Mouse (Mus musculus): Measurements from ENCODE around the gene Olfr97.

Gene Olfr97

DNA sequence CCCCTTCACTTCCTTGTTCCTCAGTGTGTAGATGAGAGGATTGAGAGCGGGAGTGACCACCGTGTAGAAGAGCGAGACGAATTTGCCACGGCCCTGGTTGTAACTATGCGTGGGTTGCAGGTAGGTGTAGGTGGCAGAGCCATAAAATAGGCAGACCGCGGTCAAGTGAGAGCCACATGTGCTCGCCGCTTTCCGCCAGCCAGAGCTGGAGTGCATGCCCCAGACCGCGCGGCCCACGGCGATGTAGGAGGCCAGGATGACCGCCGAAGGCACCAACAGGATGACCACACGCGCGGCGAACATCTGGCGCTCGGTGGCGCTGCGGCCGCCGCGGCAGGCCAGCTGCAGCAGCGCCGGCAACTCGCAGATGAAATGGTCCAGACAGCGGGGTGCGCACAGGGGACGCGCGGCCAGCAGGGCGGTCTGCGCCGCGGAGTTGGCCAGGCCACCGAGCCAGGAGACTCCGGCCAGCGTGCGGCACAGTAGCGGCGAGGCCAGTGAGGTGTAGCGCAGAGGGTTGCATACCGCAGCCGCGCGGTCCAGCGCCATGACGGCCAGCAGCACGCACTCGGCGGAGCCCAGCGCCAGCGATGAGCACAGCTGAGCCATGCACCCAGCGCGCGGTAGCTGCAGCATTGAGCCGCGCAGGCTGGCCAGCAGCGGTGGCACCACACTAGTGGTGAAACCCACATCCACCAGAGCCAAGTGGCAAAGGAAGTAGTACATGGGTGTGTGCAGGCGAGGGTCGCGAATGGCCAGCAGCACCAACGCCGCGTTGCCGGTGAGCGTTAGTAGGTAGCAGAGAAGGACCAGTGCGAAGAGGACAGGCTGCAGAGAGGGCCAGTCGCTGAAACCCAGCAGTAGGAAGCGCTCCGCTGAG, 40.0 kb downstream of the Olfr97 start:
- DNase-seq (ENCODE audit: low read depth in 2 of 2, low spot score in 2 of 2), result no peak

DNA sequence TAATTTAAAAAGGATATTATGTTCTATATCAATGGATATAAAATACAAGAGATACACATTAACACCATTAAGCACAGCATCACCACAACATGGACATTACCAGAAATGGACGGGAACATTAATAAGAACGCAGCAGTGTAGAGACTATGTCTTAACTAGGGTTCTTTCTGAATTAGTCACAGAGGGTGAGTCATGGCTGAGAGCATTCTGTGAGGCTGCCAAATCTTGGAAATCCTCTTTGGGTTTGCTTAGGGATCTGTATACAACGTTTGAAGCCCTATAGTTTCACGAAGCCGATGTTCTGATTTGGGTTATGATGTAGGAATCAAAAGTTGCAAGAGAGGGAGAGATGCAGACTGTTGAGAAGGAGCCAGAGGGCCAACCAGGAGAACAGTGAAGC, 42.3 kb downstream of the Olfr97 start:
- DNase-seq (ENCODE audit: low read depth in 2 of 2, low spot score in 2 of 2), result no peak

DNA sequence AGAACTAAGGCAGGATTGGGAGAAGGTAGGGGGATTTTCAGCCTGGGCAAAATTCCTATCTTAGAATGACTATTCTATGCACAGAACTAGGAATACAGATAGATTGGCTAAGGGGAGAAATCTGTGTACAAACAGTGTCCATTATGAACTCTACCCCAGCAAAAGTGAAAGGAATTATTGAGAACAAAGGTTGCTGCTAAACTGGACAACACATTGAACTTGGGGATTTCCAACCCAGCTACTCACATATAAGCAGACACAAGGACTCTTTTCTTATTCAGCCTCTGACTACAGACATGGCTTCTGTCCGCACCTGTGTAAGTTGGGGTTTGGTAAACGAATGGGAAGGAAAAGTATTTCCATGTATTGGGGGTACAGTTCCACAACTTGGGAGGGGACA, 43.5 kb downstream of the Olfr97 start, which contains the start of gene Ubd:
Gene Ubd, plus strand, starts transcription at position 237 of the 400 bp plus-strand sequence.
- no peak for DNase-seq (ENCODE audit: low read depth in 2 of 2, low spot score in 2 of 2)

DNA sequence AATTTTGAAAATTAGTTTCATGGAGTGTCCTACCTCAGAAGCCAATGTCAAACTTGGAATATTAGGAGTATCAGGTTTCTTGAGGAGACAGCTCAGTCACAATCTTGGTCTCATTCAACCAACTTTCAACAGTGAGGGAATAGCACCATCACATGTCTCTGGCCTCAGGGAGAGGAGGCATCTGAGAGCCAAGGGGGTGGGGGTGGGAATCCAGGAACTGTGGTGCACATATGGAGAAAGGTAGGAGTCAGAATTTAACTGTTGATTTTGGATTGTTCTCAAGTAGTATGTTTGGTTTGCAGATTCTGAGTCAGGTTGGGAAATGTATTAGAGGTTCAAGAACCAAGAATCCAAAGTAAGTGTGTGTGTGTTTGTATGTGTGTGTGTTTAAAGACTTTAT, 44.1 kb downstream of the Olfr97 start:
- no peak for DNase-seq (ENCODE audit: low read depth in 2 of 2, low spot score in 2 of 2)

DNA sequence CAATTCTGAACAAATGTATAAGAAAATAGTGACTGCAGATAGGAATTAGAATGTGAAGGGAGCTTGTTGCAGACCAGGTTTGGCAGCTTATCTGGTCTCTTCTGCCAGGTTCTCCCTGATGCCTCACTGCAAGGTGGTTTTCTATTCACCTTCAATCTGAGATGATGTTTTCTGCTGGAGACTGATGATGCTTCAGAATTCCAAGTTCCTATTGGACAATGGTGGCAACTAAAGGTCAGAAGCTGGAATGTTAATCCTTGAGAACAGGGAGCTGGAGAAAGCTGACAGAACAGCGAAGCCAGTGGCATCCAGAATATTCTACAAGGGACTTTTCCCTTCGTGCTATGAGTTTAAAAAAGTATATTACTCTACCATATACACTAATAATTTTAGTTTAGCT, 46.4 kb downstream of the Olfr97 start:
- no peak for DNase-seq (ENCODE audit: low read depth in 2 of 2, low spot score in 2 of 2)

DNA sequence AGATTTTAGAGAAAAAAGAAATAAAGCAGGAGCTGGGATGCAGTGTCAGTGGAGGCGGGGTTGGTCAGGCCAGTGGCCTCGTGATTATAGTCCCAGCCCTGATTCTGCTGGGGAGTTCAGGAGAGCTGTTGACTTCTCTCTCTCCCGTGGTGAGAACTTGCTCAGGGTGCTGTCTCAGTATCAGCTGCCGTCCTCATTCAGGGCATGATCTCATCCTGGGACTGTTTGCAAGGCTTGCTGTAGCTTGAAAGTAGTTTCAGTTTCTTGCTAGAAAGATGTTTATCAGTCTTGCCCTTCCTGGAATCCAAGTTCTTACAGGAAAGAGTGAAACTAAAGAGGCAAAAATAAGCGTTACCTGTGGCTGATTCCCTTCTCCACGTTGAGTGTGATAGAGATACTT, 51.7 kb downstream of the Olfr97 start:
- no peak for DNase-seq (ENCODE audit: low read depth in 2 of 2, low spot score in 2 of 2)

All from CD8-positive naive resting alpha-beta T cell, adult 2 months (primary cell).